Mouse (Mus musculus) MEL (cell line): Measurements from ENCODE around the gene Il31ra. TPM values are rescaled to one million over a fixed set of nuclear protein-coding genes. Genes with fewer than 3 reads are reported as not detected.

ENCODE experiments used
- DNase-seq: peaks from one replicate; pipeline ENCODE4 v3.0.0; 2011; ENCODE audit warnings: low read depth, low spot score
- H3K27ac ChIP-seq: 2 replicates; pipeline ENCODE4 v1.5.1; 2012; ENCODE audit warnings: low read depth, mild to moderate bottlenecking, control low read depth, low read length, moderate library complexity; ENCODE audit not compliant: control insufficient read depth
- H3K27me3 ChIP-seq, 2 experiments: fragments of 150-350 bp in 1 of 2; sonication (generic) in 1 of 2; 2 replicates each; pipeline ENCODE4 v1.6.1; 2012; ENCODE audit warnings: low read length in 2 of 2, mild to moderate bottlenecking in 2 of 2, improper control_type of control experiment in 1 of 2, moderate library complexity in 1 of 2; ENCODE audit not compliant: insufficient read depth in 2 of 2, control insufficient read depth in 1 of 2
- H3K36me3 ChIP-seq, 2 experiments: 2 replicates each; pipeline ENCODE4 v1.6.1; 2012 to 2014; ENCODE audit warnings: low read length in 2 of 2, improper control_type of control experiment in 1 of 2, inconsistent platforms in 1 of 2, mild to moderate bottlenecking in 1 of 2; ENCODE audit not compliant: insufficient read depth in 2 of 2, control insufficient read depth in 1 of 2
- H3K4me1 ChIP-seq, 2 experiments: fragments of 150-350 bp in 1 of 2; sonication (generic) in 1 of 2; 2 replicates each; pipeline ENCODE4 v1.6.1; 2012; ENCODE audit warnings: low read length in 2 of 2, improper control_type of control experiment in 1 of 2, mild to moderate bottlenecking in 1 of 2; ENCODE audit not compliant: insufficient read depth in 2 of 2, control insufficient read depth in 1 of 2
- H3K4me3 ChIP-seq, 2 experiments: fragments of 150-350 bp in 1 of 2; sonication (generic) in 1 of 2; 2 replicates each; pipeline ENCODE4 v1.5.1; 2012; ENCODE audit warnings: low read depth in 2 of 2, low read length in 2 of 2, mild to moderate bottlenecking in 2 of 2, moderate library complexity in 2 of 2, control low read depth in 1 of 2, improper control_type of control experiment in 1 of 2; ENCODE audit not compliant: control insufficient read depth in 1 of 2, insufficient read depth in 1 of 2
- H3K79me2 ChIP-seq: 2 replicates; pipeline ENCODE4 v1.6.1; 2012; ENCODE audit warnings: mild to moderate bottlenecking, low read length, moderate library complexity; ENCODE audit not compliant: control insufficient read depth, poor library complexity, insufficient read depth
- H3K9ac ChIP-seq: 2 replicates; pipeline ENCODE4 v1.6.1; 2012; ENCODE audit warnings: low read depth, mild to moderate bottlenecking, control low read depth, low read length, moderate library complexity; ENCODE audit not compliant: control insufficient read depth, poor library complexity, severe bottlenecking
- H3K9me3 ChIP-seq: fragments of 150-350 bp; sonication (generic); replicated peaks from 2 replicates; pipeline ENCODE4 v1.6.1; 2012; ENCODE audit warnings: mild to moderate bottlenecking, low read length, improper control_type of control experiment, moderate library complexity; ENCODE audit not compliant: insufficient read depth
- BHLHE40 ChIP-seq: IDR thresholded peaks from 2 replicates; pipeline ENCODE4 v1.6.1; 2012; ENCODE audit warnings: low read depth, mild to moderate bottlenecking, inconsistent platforms, low read length, improper control_type of control experiment, borderline replicate concordance
- CTCF ChIP-seq, 3 experiments: IDR thresholded peaks in 2 of 3; conservative IDR thresholded peaks in 1 of 3; 2 replicates each; pipeline ENCODE4 v1.5.1; 2011 to 2012; ENCODE audit warnings: low read length in 3 of 3, low read depth in 2 of 3, mild to moderate bottlenecking in 2 of 3, improper control_type of control experiment in 1 of 3, inconsistent platforms in 1 of 3, mixed read lengths in 1 of 3, moderate library complexity in 1 of 3; ENCODE audit not compliant: control insufficient read depth in 1 of 3, insufficient read depth in 1 of 3, poor library complexity in 1 of 3, severe bottlenecking in 1 of 3
- E2F4 ChIP-seq: IDR thresholded peaks from 2 replicates; pipeline ENCODE4 v1.6.1; 2011; ENCODE audit warnings: low read depth, low read length, improper control_type of control experiment, borderline replicate concordance
- ELF1 ChIP-seq: IDR thresholded peaks from 2 replicates; pipeline ENCODE4 v1.6.1; 2014; ENCODE audit warnings: low read depth, mild to moderate bottlenecking, inconsistent platforms, low read length, improper control_type of control experiment, moderate library complexity
- ETS1 ChIP-seq: IDR thresholded peaks from 2 replicates; pipeline ENCODE4 v1.6.1; 2012; ENCODE audit warnings: low read depth, mild to moderate bottlenecking, inconsistent platforms, low read length, improper control_type of control experiment, moderate library complexity
- GATA1 ChIP-seq: IDR thresholded peaks from 2 replicates; pipeline ENCODE4 v1.6.1; 2011; ENCODE audit warnings: low read depth, low read length, improper control_type of control experiment
- HCFC1 ChIP-seq: IDR thresholded peaks from 2 replicates; pipeline ENCODE4 v1.6.1; 2012; ENCODE audit warnings: low read depth, mild to moderate bottlenecking, inconsistent platforms, low read length, improper control_type of control experiment, moderate library complexity
- JUND ChIP-seq: IDR thresholded peaks from 2 replicates; pipeline ENCODE4 v1.6.1; 2011; ENCODE audit warnings: low read depth, mild to moderate bottlenecking, improper control_type of control experiment, low read length
- KAT2A ChIP-seq: conservative IDR thresholded peaks from 2 replicates; pipeline ENCODE4 v1.6.1; 2012; ENCODE audit warnings: low read depth, low read length, improper control_type of control experiment, inconsistent platforms
- MAX ChIP-seq: IDR thresholded peaks from 2 replicates; pipeline ENCODE4 v1.6.1; 2011; ENCODE audit warnings: low read length, improper control_type of control experiment
- MEF2A ChIP-seq: IDR thresholded peaks from 2 replicates; pipeline ENCODE4 v1.6.1; 2014; ENCODE audit warnings: low read depth, mild to moderate bottlenecking, inconsistent platforms, low read length, improper control_type of control experiment; ENCODE audit not compliant: poor library complexity, insufficient replicate concordance, severe bottlenecking; ENCODE audit errors: extremely low read depth
- MXI1 ChIP-seq: IDR thresholded peaks from 2 replicates; pipeline ENCODE4 v1.6.1; 2011; ENCODE audit warnings: mild to moderate bottlenecking, low read depth, low read length, improper control_type of control experiment
- MYC ChIP-seq: IDR thresholded peaks from 2 replicates; pipeline ENCODE4 v1.6.1; 2011; ENCODE audit warnings: low read depth, mild to moderate bottlenecking, low read length, improper control_type of control experiment, moderate library complexity
- NRF1 ChIP-seq: IDR thresholded peaks from 2 replicates; pipeline ENCODE4 v1.6.1; 2014; ENCODE audit warnings: low read depth, mild to moderate bottlenecking, inconsistent platforms, low read length, improper control_type of control experiment, moderate library complexity; ENCODE audit not compliant: poor library complexity, insufficient read depth, severe bottlenecking
- POLR2A ChIP-seq, 2 experiments: IDR thresholded peaks; 2 replicates each; pipeline ENCODE4 v1.6.1; 2011 to 2012; ENCODE audit warnings: low read length in 2 of 2, mild to moderate bottlenecking in 2 of 2, control low read depth in 1 of 2, improper control_type of control experiment in 1 of 2, low read depth in 1 of 2, moderate library complexity in 1 of 2; ENCODE audit not compliant: control insufficient read depth in 1 of 2, insufficient read depth in 1 of 2, poor library complexity in 1 of 2
- POLR2AphosphoS2 ChIP-seq: IDR thresholded peaks from 2 replicates; pipeline ENCODE4 v1.6.1; 2011; ENCODE audit warnings: low read length, improper control_type of control experiment
- RAD21 ChIP-seq: IDR thresholded peaks from 2 replicates; pipeline ENCODE4 v1.6.1; 2011; ENCODE audit warnings: mild to moderate bottlenecking, low read depth, low read length, improper control_type of control experiment
- RCOR1 ChIP-seq: IDR thresholded peaks from 2 replicates; pipeline ENCODE4 v1.6.1; 2012; ENCODE audit warnings: low read depth, mild to moderate bottlenecking, inconsistent platforms, low read length, improper control_type of control experiment
- SIN3A ChIP-seq: IDR thresholded peaks from 2 replicates; pipeline ENCODE4 v1.6.1; 2012; ENCODE audit warnings: low read length, improper control_type of control experiment, inconsistent platforms
- TCF12 ChIP-seq: IDR thresholded peaks from 2 replicates; pipeline ENCODE4 v1.6.1; 2014; ENCODE audit warnings: low read depth, mild to moderate bottlenecking, inconsistent platforms, low read length, improper control_type of control experiment, moderate library complexity
- USF1 ChIP-seq: IDR thresholded peaks from 2 replicates; pipeline ENCODE4 v1.6.1; 2014; ENCODE audit warnings: low read depth, mild to moderate bottlenecking, inconsistent platforms, low read length, improper control_type of control experiment, moderate library complexity
- USF2 ChIP-seq, 2 experiments: IDR thresholded peaks; 2 replicates each; pipeline ENCODE4 v1.6.1; 2011 to 2012; ENCODE audit warnings: improper control_type of control experiment in 2 of 2, low read length in 2 of 2, borderline replicate concordance in 1 of 2, inconsistent platforms in 1 of 2, low read depth in 1 of 2, mild to moderate bottlenecking in 1 of 2; ENCODE audit not compliant: insufficient read depth in 1 of 2
- ZC3H11A ChIP-seq: IDR thresholded peaks from 2 replicates; pipeline ENCODE4 v1.6.1; 2012; ENCODE audit warnings: low read depth, mild to moderate bottlenecking, inconsistent platforms, low read length, improper control_type of control experiment
- ZNF384 ChIP-seq: IDR thresholded peaks from 2 replicates; pipeline ENCODE4 v1.6.1; 2012; ENCODE audit warnings: low read depth, mild to moderate bottlenecking, inconsistent platforms, low read length, improper control_type of control experiment
- polyA plus RNA-seq, 2 experiments: library from polyadenylated mRNA; stranded (reverse) in 1 of 2; unstranded in 1 of 2; fragments of >175 nt in 1 of 2; fragments of >200 nt in 1 of 2; gene quantifications; 2 replicates each; pipeline versions ENCODE4 v1.2.1 to v1.2.4; 2012; ENCODE audit warnings: low replicate concordance in 2 of 2, low read depth in 1 of 2; ENCODE audit not compliant: insufficient read length in 2 of 2, insufficient read depth in 1 of 2, missing spikeins in 1 of 2
- total RNA-seq: library from RNA; depleted of rRNA; stranded (reverse); fragments of 300-350 nt; gene quantifications from 2 replicates; pipeline ENCODE4 v1.2.3, GENCODE M21; 2012

Gene Il31ra
- total and polyA plus RNA-seq, 3 experiments: 2.1 to 2.2 TPM; not detected in 1

DNA sequence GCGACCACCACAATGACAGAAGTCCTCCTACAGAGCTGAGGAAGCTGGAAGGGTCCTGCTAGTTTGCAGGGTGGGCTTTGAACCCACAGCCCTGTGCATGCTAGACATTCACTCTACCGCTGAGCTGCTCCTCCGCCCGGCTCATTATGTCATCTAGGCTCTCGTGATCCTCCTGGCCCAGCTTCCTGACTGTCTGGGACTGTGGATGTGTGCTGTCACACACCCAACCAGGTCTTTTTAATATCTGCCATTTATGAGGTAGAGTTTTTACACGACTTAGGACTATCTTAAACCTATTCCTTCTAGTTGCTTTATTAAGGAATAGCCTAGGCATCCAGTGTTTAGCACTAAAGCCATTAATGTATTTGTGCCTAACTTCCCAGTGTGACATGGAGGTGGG, 88.7 kb downstream of the Il31ra start:
- Histone ChIP-seq H3K4me3 (no peak overlapping the region), H3K27ac (no peak overlapping the region), H3K79me2 (no peaks in the 10 kb centered on the region), H3K9me3 (no peaks in the 10 kb centered on the region), H3K4me1 (0 out of 4 replicates have a peak, but pooled peaks cover 0 to 2% of the 10 kb centered on the region in 2 experiments), H3K36me3 (no peaks in the 10 kb centered on the region; a peak in 1 of 4 replicates), H3K9ac (no peak overlapping the region), H3K27me3 (no peaks in the 10 kb centered on the region)
- DNase-seq: no peak
- TF ChIP-seq RAD21: no peak
- no peak for TF ChIP-seq NRF1
- no peak for TF ChIP-seq MYC
- no peak for TF ChIP-seq MAX
- TF ChIP-seq JUND: no peak
- no peak for TF ChIP-seq BHLHE40
- no peak for TF ChIP-seq RCOR1
- no peak for TF ChIP-seq GATA1
- no peak for TF ChIP-seq HCFC1
- no peak for TF ChIP-seq E2F4
- no peak for TF ChIP-seq ETS1
- no peak for TF ChIP-seq MEF2A
- no peak for TF ChIP-seq KAT2A
- TF ChIP-seq ZC3H11A: no peak
- no peak for TF ChIP-seq TCF12

GRCm38 (mm10) chr13:112503846-112504245, 90.3 kb downstream of the Il31ra start:
- Histone ChIP-seq H3K79me2 (no peaks in the 10 kb centered on the region), H3K9me3 (no peaks in the 10 kb centered on the region), H3K9ac (no peak overlapping the region), H3K27ac (no peak overlapping the region), H3K36me3 (no peaks in the 10 kb centered on the region), H3K4me1 (no peaks in the 10 kb centered on the region), H3K4me3 (no peak overlapping the region), H3K27me3 (no peaks in the 10 kb centered on the region)
- DNase-seq: no peak
- no peak for TF ChIP-seq HCFC1
- TF ChIP-seq CTCF (IDR thresholded peaks at IDR 0.05 in 2 of 3, conservative IDR thresholded peaks at IDR 0.05 in 1 of 3; ENCODE audit: control insufficient read depth in 1 of 3, insufficient read depth in 1 of 3, low read depth in 2 of 3, low read length in 3 of 3, poor library complexity in 1 of 3, severe bottlenecking in 1 of 3): no peak
- no peak for TF ChIP-seq ELF1
- no peak for TF ChIP-seq SIN3A
- TF ChIP-seq TCF12: no peak
- TF ChIP-seq USF1: no peak
- no peak for TF ChIP-seq POLR2A (IDR thresholded peaks at IDR 0.05; ENCODE audit: control insufficient read depth in 1 of 2, insufficient read depth in 1 of 2, low read depth in 1 of 2, low read length in 2 of 2, poor library complexity in 1 of 2)
- no peak for TF ChIP-seq ZNF384
- no peak for TF ChIP-seq ZC3H11A
- no peak for TF ChIP-seq MXI1
- TF ChIP-seq USF2 (IDR thresholded peaks at IDR 0.05; ENCODE audit: borderline replicate concordance in 1 of 2, insufficient read depth in 1 of 2, low read depth in 1 of 2, low read length in 2 of 2): no peak
- TF ChIP-seq POLR2AphosphoS2: no peak
